Mouse (Mus musculus): Measurements from ENCODE around the gene Retsat.

The Retsat gene

DNA sequence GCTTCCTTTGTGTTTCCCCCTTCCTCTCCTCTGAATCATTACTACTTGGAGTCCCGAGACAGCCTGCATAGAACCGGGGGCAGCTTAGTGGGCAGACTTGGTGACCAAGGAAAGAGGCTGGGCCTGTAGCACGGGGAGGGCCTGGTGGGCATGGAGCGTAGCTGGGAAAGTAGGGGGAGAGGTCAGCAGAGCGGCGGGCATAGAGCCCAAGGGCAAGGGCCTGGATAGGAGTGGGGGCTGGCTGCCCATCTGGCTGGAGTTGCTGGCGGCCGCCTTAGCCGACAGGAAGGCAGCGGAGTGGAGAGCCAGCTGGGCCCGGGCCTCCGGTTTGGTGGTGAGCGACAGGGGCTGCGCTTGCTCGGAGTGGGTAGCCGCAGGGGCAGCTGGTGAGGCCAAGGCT is 29.0 kb downstream of the Retsat start:
- no peak for DNase-seq

DNA sequence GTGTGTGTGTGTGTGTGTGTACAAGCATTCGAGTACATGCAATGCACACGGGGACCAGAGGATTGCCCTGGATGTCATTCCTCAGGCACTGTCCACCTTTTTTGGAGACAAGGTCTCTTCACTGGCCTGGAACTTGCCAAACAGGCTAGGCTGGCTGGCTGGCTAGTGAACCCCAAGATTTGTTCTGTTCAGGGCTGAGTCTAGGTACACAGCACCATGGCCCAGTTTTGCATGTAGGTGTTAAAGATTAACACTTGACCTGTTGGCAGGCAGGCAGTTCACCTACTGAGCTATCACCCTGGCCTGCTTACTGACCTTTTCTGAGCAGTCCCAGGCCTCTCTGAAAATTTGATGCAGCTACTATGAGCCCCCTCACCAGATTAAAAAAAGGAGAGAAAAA is 32.1 kb downstream of the Retsat start:
- DNase-seq, result no peak

DNA sequence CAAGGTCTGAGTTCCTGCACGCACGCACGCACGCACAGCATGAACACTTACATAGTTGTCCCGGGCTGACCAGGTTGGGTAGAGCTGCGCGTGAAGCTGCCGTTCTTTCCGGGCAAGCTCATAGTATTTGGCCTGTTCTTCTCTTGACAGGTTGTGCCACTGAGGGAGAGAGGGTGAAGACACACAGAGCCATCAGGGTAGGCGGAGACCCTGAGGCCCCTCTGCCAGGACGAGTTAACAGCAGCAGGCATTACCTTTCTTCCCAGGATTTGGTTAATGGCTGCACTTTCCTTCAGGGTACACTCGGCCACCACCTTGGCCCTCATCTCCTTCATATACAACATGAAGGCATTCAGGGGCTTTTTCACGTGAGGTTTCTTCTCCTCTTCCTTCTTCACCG is 32.7 kb downstream of the Retsat start:
- DNase-seq, result no peak

DNA sequence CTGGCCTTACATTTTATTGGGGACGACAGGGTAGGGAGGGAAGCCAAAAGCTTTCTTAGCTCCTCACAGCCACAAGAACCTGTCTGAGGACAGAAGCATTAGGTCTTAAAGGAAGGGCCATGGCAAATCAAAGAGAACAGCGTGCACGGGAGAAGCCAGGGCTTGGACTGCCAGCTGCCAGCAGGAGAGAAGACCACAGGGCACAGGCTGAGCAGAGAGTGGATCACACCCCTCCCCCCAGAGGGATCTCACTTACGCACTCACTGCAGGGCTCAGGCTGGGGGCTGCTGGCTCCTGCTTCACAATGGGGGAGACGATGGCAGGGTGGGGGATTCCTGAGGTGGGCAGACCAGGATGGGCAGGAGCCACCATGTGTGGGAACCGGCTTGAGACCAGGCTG is 33.4 kb downstream of the Retsat start:
- DNase-seq, result no peak

DNA sequence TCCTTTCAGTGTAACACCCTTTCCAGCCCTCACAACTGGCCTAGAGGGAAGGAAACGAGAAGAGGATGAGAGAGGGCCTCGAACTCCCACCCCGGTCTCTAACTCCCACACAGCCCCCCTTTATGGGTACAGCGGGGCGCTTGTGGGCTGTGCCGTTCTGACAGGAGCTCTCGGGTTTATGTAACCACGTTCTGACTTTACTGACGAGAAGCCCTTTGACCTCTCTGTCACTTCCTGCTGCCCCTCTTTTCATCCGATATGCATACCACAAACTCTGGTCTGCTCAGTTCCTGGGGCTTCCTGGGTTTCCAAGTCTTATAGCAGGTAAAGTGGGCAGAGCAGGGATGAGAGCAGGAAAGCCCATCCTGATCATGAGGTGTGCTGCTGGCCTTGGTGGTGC is 36.0 kb downstream of the Retsat start:
- no peak for DNase-seq

DNA sequence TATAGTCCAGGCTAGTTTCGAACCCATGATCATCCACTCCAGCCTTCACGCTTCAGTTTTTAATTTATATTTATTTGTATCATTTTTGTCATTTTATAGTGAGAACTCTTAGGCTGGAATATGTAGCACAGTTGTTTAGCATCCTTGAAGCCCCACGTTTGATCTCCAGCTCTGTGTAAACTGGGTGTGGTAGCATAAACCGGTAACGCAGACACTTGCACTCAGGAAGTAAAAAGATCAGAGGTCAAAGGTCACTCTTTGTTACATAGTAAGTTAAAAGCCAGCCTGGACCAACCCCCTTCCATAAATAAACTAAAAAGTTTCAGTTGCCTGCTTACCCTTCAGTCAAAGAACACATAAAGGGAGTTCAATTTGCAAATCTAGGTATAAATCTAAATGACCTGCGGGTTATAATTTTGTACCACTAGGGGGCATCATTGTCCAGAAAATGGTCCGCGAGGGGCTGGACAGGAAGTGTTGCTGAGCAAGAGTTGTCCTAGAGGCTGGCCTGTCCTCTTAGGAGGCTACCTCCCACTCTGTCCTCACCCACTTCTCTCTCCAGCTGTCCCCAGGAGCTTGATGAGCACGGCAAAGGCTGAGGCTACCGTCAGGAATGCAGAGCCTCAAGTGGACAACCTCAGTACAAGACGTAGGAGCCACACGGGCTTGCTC is 37.6 kb downstream of the Retsat start:
- DNase-seq, result no peak

DNA sequence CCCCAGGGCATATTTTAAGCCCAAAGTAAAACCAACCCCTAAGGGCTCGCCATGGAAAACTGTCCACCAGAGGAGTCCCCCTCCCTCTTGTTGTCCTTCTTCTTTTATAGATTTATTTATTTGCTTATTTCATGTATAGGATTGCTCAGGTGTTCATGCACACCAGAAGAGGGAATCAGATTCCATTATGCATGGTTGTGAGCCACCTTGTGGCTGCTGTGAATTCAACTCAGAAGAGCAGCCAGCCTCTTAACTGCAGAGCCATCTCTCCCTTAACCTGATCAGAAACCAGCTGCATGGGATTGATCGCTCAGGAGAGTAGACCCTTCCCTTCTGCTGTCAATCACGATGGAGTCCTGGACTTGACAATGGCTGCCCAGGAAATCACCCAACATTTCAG is 38.7 kb downstream of the Retsat start:
- no peak for DNase-seq

DNA sequence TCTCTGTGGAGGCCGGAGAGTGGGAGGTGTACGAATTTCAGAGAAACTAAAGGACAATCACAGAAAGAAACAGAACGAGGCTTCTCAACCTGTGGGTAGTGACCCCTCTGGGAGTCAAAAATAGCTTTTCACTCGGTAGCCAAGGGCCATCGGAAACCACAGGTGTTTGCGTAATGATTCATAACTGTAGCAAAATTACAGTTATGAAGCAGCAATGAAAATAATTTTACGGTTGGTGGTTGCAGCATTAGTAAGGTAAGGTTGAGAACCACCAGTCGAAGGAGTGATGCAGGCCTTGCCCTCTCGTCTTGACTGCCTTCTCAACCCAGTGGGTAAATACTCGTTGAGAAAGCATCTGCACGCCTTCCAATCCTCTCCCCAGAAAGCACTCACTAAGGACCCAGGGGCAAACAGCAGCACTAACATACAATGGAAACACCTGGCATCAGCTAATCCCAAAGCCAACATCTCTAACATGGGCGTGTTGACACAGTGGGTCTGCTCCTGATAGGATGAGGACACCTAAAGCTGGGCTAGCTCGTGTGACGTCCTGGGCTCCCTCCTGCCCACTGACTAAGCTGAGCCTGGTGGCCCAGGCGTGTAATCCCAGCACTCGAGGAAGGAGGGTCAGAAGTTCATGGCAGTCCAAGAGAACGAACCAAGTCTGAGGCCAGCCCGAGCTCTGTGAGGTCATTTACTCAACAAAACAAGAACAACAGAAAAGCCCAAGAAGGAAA is 43.1 kb downstream of the Retsat start:
- no peak for DNase-seq

DNA sequence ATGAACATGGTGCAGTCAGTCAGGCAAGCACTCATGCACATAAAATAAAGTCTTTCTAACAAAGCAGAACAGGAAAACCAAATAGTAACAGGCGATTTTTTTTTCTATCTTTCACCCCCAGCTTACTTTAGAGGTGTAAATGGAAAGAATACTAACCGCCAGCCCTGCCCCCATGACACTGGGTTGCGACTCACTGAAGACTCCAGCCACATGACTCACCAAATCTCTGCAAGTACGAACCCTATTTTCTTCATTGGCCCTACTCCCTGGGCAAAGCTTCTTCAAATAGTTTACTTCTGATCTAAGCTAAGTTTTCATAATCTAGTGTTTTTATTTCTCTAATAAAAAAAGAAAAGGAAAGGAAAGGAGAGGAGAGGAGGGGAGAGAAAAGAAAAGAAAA is 46.3 kb downstream of the Retsat start:
- no peak for DNase-seq

DNA sequence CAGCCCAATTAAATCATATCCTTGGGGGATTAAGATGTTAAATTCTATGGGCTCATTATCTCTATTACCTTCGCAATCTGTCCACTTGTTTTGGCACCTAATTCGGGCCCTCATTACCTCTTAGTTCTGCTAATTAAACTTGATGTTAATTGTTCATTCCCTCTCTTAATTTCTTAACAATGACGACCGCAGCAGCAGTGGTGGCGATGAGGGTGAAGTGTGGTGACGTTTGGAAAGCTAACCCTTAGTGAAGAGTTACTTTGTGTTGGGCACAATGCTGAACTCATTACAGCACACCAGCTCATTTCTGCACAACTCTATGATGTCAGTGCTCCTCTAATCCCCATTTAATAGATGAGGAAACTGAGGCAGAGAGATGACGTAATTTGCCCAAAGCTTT is 47.1 kb downstream of the Retsat start:
- no peak for DNase-seq

DNA sequence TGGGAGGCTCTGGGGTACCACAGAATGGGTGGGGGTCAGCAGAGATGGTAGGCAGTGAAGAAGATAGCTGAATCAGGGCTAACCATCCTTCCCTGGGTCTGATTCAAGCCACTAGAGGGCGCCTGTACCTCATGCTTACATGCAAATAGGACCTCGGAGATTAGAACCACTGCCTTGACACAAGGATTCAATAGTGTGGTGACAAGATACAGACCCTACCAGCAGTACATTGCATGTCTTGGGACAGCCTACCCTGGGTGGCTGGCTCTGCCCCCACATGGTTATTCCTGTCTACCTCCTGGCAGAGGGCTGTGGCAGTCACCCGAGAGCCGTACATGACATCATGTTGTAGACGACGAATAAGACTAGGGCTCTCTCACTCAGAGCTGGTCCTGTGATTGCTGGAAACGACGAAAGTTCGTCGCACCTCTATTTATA is 49.1 kb downstream of the Retsat start:
- DNase-seq, result peak; percentile 84

DNA sequence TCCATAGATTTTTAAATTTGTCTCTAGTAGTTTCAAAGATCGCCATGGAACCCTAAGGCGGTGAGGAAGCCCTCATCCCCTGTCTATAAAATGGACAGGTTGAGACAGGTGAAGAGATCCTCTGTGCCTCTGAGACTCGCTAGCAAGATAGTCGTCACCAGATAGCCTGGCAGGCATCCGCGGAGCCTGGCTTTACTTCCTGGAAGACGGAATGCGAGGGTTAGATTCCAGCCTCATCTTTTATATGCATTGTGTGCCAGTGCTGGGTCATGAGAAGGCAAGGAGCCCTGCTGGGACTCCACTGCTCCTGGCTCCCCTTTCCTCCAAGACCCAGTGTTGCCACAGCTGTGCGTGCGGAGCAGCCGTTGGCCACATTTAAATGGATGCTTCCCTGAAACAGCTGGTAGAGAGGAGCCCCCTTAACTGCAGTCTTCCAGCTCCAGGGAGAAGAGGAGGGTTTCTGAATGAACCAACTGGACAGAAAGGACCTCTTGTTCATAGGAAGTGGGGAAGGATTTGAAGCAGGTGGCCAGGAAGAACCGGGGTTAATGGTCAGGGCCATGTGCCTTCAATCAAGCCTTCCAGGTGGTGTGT is 49.8 kb downstream of the Retsat start:
- DNase-seq, result no peak

DNA sequence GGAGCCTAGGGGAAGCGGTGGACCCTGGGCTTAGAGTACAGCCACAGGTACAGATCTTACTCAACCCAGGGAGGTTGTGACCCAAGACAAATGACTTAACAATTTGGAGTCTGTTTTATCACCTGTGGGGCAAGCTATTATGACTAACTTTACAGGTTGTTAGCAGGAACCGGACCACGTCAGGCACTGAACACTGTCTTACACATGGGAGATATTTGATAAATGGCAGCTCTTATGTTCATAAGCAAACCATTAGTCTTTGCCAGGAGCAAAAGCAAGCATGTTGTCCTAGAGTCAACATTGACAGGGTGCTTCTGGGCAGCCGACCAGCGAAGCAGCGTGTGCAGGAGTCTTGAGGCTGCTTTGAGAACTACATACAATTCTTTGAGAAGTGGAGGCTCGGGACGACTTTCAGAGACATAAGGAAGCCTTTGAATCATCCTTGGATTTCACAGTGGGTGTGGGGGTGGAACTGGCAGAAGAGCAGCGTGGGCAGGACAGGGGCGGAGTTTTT is 52.1 kb downstream of the Retsat start:
- DNase-seq, result peak; percentile 22

DNA sequence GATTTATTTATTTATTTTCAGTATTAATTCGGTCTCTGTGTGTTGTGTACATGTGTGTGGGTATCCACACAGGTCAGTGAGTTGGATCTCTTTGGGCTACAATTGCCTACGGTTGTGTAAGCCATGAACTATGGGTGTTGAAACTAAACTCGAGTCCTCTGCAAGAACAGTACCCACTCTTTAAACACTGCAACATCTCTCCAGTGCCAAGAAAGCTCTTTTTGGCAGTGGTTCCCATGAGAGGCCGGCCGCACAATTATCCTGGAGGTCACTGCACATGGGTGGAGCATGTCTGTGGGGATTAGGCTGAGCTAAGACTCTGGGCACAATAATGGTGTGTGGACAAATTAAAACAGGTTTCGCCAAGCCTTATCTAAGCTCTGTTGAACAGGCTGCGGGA is 55.1 kb downstream of the Retsat start:
- DNase-seq, result no peak

DNA sequence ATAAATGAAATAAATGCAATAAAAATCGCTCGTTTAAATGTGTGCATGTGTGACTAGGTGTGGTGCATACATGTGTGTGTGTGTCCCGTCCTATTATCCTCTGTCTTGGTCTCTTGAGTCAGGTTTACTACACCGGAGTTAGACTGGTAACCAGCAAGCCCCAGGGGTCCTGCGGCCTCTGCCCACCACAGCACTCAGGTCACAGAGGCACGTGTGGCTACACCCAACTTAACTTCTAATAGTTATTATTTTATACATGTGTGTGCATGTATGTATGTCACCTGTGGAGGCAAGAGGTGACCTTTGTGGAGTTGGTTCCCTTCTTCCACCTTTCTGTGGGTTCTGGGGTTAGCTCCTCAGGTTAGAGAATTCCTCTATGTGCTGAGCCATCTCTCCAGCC is 56.1 kb downstream of the Retsat start:
- DNase-seq, result no peak

DNA sequence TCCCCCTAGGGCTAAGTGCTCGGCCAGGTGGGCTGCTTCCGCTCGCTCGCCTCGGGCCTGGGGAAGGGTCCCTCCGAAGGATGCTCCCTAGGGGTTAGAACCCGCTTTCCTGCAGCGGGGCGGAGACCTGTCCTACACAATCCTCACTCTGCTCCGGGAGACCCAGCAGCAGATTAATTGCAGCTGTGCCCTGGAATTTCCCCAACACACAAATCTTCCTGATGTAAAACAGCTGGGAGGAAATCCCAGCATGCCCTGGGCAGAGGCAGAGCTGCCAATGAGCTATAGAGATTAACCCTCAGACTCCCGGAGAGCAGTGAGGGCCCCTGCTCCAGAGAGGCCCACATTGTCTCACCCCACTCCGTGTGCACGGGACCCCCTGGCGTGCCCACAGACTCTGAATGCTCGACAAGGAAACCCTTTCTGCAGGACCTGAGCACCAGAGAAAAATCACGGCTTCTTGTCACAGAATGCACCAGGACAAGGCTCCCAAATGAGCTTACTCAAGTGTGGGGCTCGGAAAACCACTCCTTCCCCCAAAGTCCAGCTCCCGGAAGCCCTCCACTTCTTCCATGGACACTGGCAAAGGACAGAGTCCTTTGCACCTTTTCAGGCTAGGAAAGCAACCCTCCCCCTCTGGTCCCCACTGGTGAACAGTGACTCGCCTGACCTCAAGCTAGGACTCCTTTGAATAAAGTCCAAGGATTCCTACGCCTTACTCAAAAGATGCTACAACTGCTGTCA is 57.2 kb downstream of the Retsat start:
- no peak for DNase-seq

DNA sequence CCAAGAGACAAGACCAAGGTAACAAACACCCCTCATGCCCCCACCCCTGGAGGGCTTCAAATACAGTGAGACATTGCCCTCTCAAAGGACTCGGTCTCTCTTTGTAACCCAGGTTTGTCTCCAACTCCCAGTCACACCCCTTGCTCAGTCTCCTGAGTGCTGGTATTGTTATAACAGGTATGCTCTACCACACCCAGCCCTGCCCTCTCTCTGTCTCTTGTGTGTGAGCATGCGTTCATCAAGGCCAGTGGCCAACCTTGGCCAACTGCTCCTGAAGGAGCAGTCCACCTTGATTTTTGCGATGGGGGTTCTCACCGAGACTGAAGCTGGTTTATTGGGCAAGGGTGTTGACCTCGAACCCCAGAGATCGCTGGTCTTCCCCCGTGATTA is 57.8 kb downstream of the Retsat start:
- DNase-seq, result no peak

DNA sequence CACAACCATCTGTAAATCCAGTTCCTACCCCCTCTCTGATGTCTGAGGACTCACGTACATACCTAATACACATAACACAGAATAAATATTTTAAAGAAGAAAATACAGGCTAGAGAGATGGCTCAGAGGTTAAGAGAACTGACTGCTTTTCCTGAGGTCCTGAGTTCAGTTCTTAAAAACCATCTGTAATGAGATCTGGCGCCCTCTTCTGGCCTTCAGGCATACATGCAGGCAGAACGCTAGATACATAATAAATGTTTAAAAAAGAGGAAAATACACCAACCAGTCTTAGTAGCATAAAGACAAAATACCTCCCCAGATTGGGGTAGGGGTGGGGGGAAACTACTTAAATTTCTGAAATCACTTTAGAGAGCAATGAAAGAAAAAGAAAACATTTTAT is 59.7 kb downstream of the Retsat start:
- no peak for DNase-seq

Data from right cerebral cortex, postnatal 4 days (tissue).